Mouse (Mus musculus) lung, postnatal 14 days (tissue): ENCODE results near the gene 4933427D14Rik.
"Not testable (repeated sequence)": the region's sequence is repeated elsewhere in the genome, so short reads cannot be mapped to it uniquely, and the experiment has no call there.

Experiments used
- DNase-seq: peaks from one replicate; pipeline ENCODE4 v3.0.0; 2021

Gene 4933427D14Rik

DNA sequence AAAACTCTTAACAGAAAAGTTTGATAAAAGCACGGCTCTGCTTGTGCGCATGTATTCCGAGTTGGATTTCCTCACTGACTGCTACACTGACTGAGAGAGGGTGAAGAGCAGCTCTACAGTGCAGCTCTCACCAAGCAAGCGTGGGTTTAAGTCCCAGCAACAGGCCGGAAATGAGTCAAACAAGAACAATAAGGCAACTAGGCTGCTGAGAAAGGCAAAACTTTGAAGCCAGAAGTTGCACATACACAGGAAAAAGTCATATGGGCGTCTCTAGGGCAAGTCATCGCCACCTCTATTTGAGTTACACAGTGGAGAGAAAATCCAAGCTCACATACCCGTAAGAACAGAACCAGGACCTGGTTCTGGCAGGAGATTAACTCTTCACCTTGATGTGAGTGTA is 10.8 kb downstream of the 4933427D14Rik start:
- DNase-seq, result no peak

DNA sequence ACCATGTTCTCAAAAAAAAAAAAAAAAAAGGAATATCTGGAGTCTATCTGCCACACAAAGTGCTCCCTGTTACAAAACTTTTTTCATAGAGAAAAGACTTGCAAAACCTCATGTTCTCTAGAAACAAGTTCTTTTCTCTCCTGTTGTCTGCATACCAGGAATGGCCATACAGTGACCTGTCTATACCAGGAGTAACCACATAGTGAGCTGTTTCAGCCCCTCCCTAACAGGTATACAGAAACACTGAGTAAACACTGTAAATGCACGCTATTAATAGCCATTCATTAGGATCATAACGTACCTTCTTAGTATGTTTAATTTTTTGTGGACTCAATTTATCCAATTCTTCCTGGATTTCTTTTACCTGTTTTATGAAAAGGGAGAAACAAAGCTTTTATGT is 13.0 kb downstream of the 4933427D14Rik start:
- DNase-seq, result no peak

DNA sequence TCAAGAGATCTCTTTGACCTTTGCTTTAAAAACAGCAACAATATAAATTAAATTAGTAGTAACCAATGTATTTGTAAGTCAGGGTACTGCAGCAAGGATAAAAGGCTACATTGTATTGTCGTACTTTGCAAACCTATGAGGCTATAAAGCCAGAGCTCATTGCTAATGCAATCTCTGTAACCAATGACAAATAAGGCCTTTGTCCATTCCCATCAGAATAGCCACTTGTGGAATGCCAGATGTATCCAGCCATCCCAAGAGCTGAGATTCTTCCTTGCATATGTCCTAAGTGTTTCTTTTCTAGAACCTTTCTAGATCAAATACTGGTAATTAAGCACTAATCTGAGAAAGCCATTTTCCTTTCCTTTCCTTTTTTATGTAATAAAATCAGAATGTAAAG is 16.4 kb downstream of the 4933427D14Rik start:
- DNase-seq, result no peak

DNA sequence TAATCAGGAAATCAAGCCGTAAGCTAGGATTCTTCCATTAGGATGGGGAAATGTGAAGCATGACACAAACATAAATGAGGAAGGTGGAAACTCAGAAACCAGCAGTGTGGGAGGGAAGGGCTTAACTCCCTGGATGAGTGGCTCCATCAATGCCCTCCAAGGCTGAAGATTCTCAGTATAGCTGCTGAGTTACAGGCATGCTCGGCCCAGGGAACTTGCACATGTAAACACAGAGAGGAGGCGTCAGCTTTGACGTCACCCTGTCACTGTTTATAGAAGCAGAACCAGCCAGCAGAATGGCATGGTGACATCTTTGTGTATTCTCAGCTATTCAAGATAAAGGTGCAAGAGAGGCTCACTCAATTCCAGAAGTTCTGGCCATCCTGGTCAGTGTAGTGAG is 23.0 kb downstream of the 4933427D14Rik start:
- DNase-seq, result no peak

DNA sequence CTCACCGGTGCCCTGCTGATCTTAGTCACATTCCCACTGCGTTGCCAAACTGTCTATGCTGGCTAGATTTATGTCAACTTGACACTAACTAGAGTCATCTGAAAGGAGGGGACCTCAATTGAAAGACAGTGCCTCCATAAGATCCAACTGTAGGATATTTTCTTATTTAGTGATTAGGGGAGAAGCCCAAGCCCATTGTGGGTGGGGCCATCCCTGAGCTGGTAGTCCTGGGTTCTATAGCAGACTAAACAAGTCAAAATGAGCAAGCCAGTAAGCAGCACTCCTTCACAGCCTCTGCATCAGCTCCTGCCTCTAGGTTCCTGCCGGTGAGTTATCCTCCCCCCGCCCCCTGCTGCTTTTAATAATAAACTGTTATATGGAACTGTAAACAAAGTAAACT is 26.1 kb downstream of the 4933427D14Rik start:
- DNase-seq, result no peak

DNA sequence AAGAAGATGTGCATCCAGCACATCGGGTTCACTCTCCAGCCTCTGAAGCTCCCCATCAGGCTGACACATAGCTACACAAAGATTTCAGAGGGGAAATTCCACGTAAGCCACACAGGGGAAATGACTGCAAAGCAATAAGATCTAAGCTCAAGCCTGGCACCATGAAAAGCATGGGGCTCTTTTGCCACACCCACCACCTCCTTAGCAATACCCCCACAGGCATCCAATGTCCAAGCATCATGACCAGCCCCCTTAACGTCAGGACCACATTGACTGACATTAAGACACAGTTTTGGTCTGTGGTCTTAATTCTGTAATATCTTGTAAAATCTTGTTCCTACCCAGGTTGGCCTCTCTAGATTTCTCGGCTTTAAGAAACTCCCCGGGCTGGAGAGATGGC is 26.7 kb downstream of the 4933427D14Rik start:
- DNase-seq, result no peak

DNA sequence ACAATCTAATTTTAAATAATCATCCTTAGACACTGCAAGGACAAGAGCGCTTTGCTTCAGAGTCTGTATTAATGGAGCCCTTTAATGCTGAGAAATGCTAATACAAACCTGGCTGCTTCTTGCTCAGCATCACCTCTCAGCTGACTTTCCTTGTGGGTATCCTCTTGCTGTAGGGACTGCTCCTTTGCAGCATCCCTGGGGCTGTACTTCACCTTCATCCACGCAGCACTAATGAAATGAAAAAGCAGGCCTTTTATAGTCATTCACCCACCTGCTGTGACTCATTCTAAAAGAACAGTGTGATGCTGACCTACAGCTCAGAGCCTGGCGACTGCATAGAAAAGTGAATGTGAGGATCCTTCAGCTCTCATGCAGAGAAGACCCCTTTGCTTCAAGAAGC is 30.7 kb downstream of the 4933427D14Rik start:
- DNase-seq, result no peak

DNA sequence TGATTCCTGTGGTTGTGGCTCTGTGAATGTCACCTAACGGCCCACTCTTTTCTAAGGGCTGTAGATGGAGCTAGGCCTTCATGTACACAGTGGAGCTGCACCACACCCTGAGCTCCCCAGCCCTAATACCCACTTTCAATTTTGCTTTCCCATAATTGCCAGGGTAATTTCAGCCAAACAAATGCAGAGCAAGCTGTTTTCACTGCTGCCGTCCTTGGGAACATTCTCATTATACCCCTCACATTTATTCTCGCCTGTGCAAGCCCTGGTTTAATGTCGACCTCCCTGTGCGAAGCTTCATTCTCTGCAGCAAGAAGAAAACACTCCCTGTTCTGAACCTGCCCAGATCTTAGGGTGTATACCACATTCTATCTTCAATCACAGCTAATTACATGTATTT is 31.3 kb downstream of the 4933427D14Rik start:
- no peak for DNase-seq

DNA sequence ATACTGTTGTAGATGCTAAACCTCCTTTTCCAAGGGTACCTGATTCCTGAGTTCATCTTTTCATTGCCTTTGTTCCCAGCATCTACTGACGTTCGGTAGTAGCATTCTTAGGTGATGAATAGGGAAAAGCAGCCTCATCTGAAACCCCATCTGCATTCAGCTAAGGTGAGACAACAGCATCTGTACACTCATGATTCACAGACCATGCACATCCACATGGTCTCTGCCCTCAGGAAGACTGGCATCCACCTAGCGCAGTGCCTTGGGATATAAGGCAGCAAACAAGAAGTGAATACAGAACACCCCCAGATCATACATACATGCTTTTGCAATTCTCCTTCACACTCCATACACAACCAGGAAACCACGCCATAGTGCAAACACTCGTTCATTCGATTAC is 32.5 kb downstream of the 4933427D14Rik start:
- no peak for DNase-seq

DNA sequence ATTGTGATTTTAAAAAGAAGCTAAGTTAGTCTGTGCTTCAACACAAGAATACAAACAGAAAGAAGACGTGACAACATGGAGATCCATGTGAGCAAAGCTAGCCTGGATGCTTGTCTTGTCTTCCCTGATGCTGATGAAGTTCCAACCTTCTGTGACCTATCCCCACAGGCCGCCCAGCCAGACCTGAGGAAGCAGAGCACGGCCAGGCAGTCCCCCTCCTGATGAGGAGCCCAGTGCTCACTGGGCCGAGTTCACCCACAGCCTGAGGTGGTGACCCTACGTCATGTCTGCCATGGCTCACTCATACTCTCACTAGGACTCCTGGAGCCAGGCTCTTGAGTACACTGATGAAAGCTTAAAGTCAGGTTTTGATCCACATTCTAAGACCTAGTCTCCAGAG is 33.8 kb downstream of the 4933427D14Rik start:
- no peak for DNase-seq

DNA sequence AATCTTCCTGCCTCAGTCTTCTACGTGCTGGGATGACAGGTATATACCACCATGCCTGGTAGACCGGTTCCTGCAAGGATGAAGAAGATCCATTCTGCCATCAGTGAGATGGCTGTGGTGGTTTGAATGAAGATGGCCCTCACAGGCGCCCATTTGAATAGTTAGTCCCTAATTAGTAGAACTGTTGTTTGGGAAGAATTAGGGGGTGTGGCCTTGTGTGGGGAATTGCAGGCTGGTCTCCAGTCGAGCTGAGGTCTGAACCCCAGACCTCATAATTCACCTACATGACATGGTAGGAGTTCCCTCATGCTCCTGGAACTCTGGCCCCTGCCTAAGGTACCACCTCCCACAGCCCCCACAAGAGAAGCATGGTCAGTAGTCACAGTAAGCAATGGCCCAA is 35.4 kb downstream of the 4933427D14Rik start:
- DNase-seq, result not testable (repeated sequence)

DNA sequence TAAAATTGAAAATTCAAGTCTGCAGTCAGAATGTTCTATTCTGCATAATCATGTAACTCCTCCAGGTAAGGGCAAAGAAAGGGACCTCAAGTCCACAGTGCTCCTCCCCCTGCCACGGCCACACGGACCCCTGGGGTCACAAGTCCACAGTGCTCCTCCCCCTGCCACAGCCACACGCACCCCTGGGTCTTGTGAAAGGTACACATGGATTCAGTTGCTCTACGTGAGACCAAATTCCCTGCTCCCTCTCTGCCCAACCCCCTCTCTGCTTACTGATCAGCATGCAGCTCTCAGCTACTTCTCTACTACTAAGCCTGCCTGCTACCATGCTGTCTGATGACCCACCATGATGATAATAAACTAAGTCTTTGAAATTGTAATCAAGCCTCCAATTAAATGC is 37.4 kb downstream of the 4933427D14Rik start:
- DNase-seq, result no peak

DNA sequence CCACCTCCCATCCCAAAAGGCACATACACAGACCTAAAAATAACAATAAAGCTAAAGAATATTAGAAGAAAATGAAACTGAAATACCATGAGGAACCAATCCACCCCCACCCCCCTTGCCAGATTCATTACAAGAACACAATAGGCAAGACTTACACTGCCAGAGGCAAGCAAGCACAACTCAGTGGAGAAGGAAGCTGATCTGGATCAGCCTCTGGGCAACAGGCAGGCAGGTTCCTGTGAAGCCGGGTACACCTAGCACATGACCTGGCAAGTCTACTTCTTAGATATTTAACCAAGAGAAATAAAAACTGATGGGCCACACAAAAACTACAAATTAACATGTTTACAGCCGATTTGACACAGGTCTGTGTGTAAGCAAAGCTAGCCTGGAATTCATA is 44.1 kb downstream of the 4933427D14Rik start:
- no peak for DNase-seq

DNA sequence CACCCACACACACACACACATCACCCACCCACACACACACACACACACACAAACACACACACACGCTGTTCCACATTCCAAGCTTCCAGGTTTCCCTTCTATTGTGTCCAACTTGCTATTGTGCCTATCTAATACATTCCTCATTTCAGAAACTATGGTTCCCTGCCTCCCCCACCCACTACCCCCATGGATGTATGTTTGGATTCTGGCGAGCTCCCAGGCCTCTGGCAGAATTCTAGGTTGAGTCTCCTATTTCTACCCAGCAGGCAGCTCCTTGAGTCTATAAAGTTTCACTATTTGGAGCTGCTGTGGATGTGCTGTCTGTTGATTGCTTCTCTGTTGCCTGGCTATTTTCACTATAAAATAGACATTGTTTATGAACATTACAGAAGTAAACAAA is 50.6 kb downstream of the 4933427D14Rik start:
- DNase-seq, result no peak

DNA sequence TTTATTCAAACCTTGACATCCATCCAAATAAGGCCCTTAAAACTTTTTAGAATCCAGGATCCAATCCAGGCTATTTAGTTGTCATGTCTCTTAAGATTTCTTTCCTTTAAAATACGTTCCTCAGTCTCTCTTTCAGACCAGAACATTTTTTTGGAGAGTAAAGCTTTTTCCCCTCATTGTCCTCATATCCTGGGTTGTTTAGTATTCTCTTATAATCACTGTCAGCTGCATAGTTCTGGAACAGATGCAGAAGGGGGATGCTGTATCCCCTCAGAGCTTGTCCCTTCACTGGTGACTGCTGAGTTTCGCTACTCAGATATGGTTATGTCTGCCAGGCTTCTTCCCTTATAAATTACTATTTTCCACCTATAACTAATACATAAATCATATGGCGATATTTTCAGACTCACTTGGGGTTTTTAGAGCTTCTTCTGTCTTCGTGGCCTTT is 51.3 kb downstream of the 4933427D14Rik start:
- no peak for DNase-seq

DNA sequence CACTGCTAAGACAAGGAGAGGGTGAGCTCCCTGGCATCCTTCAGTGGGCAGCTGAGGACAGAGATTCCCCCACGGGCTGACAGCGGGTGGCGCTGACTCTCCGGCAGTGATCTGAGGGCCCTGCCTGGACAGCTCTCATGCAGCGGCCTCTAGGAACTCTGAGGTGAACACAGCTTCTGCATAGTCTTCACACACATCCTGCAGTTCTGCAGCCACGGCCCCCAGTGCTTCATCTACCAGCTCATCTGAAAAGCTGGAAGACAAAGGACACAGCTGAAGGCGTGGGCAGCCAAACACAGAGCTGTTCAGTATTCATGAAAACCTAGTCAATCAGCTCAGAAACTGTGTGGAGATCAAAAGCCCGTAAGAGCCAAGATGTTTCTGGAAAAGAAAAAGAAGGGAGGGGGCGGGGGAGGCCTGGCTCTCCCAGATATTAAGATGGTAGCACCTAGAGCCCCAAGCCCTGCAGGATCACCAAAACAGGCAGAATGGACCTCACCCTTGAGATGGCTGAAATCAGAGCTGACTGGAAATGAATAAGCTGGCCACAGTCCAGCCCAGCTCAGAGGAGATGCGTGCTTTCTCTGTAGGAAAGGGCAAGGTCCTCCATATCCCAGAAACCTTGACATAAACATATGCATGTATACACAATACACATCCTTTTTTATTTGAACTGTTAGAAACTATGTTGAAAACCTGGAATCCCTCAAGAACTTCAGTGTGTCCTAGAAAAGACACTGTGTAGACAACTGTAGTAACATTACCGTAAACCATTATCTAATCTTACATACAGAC is 51.9 kb downstream of the 4933427D14Rik start:
- DNase-seq, result no peak

DNA sequence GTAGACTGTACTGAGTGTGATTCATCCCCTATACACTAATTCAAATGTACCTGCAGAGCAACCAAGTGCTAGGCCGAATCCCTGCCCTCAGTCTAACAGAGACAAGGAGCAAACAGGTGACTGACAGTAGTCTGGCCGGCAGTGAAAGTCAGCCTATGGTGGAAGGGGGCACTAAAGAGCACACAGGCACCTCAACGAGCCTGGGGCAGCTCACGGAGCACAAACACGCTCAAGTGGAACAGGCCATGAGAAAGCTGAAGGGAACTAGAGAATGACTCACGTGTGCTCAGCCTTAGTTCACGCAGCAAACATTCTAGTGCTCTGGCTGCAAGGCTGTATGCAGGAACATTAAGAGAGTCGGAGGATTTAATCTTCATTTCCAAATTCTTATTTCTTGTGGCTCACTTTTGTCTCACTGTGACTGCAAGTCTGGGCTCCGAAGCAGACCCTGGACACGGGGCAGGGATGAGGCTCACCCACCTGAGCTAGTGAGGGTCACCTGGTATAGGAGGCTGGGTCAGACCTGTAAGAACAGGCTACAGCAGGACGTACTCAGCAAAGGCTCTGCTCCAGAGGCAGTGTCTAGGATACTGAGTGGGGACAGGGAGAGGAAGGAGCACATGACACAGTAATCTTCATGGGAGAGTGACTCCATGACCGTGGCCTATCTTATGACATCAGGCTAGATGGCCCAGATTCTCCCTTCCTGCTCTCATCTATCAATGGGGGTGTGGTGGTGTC is 54.0 kb downstream of the 4933427D14Rik start:
- DNase-seq, result no peak

DNA sequence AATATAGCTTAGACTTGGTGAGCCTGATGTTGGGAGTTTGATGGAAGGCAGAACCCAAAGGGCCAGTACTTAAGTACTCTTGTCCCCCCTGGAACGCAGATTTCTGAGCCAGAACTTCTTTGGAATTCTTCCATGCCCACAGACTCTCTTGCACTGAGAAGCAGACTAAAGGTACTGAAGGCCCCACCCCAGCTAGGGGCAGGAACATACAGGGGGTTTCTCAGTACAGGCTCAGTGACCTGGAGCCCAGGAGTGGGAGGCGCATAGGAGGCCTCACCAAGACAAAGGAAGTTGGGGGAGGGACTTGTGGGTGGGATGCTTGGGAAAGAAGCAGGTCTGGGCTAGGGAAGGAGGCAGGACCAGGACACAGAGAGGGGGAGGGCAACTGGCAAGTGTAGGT is 56.1 kb downstream of the 4933427D14Rik start:
- DNase-seq, result no peak

DNA sequence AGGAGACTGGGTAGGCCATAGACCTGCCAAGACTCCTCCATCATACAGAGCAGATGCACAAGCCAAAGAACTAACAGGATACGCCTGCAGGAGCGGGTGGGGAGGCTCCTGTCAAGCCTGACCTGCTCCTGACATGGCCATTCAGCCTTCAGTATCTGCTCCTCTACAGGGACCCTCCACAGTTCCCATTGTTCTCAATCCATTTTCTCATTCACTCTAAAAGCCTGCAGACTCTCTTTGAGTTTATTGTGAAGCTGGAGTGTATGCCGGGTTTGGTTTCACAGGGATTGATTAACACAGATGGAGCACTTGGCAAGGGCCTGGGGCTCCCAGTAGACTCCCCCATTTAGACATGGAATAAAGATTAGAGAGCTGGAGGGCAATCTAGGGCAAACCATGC is 59.3 kb downstream of the 4933427D14Rik start:
- DNase-seq, result no peak

DNA sequence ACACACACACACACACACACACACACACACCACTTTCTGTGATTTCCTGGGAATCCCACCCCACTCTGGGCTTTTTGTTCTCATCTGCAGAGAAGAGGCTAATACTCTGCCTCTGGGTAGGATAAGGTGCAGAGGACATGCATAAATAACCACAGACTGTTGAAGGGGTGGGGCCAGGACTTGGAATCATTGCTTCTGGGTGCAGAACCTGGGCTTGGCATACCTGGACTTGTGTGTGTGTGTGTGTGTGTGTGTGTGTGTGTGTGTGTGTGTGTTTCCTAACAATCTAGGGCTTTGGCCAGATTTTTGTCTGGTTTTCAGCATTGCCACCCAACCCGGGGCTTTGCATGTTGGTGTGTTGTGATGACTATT is 61.4 kb downstream of the 4933427D14Rik start:
- no peak for DNase-seq

DNA sequence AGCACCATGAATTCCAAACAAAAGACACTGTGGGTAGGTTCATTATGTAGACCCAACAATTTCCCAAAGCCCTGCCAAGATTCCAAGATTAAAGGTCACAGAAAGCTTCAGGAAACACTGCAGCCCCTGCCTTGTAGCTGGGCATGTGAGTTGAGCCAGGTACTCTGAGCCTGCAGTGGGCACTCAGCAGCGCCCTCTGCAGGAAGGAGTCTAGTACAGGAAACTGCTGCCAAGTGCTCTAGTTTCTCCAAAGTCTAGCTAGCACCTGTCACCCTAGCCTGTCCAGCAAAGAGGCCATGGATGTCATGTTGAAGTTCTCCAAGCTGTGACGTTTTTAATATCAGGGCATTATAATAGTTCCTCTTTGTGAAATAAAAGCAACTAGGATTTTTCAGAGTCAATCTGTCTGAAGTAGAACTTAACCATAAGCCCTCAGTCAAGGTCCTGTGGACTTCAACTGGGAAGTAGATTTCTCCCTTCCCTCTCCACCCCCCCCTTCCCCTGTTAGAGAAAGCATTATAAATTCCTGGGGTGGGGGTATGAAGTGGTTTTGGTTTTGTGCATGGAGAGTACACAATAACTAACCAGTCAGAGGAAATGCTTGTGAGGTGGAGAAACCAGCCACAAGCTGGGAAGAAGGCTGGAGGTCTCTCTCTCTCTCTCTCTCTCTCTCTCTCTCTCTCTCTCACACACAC is 61.9 kb downstream of the 4933427D14Rik start:
- peak; percentile 65 for DNase-seq

DNA sequence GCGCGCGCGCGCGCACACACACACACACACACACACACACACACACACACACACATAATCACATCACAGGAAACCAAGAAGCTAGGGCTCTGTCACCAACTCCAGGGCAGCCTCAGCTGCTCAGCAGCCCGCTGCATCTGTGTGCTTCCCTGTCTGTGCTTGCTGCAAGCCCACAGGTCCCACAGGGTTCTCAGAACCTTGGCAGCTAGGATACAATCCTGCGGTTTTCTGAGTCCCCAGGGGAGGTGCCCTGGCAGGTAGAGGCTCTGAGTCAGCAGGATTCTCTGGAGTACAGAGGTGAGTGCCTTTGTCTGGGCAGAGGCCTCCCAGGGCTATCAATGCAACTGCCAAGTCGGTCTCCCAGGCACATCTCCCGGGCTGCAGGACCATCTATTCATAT is 64.4 kb downstream of the 4933427D14Rik start:
- peak; percentile 33 for DNase-seq

DNA sequence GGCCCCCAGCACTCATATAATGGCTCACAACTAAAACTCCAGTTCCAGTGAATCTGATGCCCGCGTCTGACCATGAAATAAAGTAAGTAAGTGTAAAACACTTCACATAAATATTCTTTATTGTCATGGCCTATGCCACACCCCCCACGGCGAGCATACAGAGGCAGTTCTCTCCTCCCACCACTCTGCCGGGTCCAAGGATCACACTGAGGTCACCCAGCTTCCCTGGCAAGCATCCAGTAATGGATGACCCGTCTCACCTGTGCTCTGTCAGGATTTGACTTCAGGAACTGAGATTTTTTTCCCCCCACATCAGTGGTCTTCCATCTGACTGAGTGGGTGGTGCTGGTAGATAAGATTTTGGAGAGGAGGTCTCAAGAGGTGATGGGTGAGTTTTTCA is 67.1 kb downstream of the 4933427D14Rik start:
- no peak for DNase-seq
